Mouse (Mus musculus) Patski (cell line): ENCODE measurements around the gene Prop1. TPM values are rescaled to one million over a fixed set of nuclear protein-coding genes. Genes with fewer than 3 reads are reported as not detected.

Source experiments
- ATAC-seq: fragments of 100-300 bp; one replicate; pipeline ENCODE4 v1.8.0; 2021
- CTCF ChIA-PET: fragments of 350-600 bp; sonication (Branson Sonifier 250); formaldehyde crosslinking; loops from one replicate; lab custom pipeline; 2022; ENCODE audit warnings: inconsistent platforms; lab: Charles Lee
- POLR2A ChIA-PET: fragments of 350-600 bp; sonication (Branson Sonifier 250); formaldehyde crosslinking; loops from one replicate; lab custom pipeline; 2022; ENCODE audit warnings: antibody characterized with exemption, inconsistent platforms; lab: Charles Lee
- DNase-seq: peaks from one replicate; pipeline ENCODE4 v3.0.0-alpha.2; 2011; ENCODE audit warnings: low read depth, low spot score
- H3K27me3 ChIP-seq: fragments of 371-371 bp; one replicate; pipeline ENCODE4 v1.5.1; 2021
- CTCF ChIP-seq: fragments of 100-300 bp; IDR thresholded peaks from one replicate; pipeline ENCODE4 v1.5.1; 2021
- in situ Hi-C: fragments of 300-500 bp; cut with MboI; formaldehyde crosslinking; loops from 3 replicates; pipeline ENCODE4 v1.11.1; 2018; ENCODE audit warnings: low pct_unique_long_range_greater_than_20kb, mixed read lengths
- polyA plus RNA-seq: library from polyadenylated mRNA; unstranded; gene quantifications from one replicate; pipeline ENCODE4 v1.2.3, GENCODE M21; 2021

Prop1 gene
- polyA plus RNA-seq, 1 experiment from 2014 or later, result not detected

- TF ChIP-seq CTCF, result no peak
- in situ Hi-C loops, result loop anchor here (10.0 kb wide), 1 partner anchor 333 kb away; the partner anchor contains the start of genes BC049762 and Clk4
- POLR2A ChIA-PET, result interaction anchor here (0.9 kb wide), 1 partner anchor 8 kb away, joined by 3 read pairs; no protein-coding TSS in a partner anchor
- ATAC-seq (no peak), DNase-seq (no peak)
- H3K27me3 ChIP-seq, result no peaks in the 10 kb centered on the region
- CTCF ChIA-PET, result interaction anchor here (1.6 kb wide), 1 partner anchor 16 kb away, joined by 8 read pairs; the partner anchor contains the start of gene Zfp2
Observed at GRCm38 (mm10) chr11:50932040-50932439, 21.5 kb downstream of the Prop1 start.

GRCm38 (mm10) chr11:50931451-50931866 lies 22.1 kb downstream of the Prop1 start, which contains the start of gene Zfp354b:
TSS of gene Zfp354b (minus strand) at chr11:50931633.
- peak; percentile 85 for ATAC-seq
- ChIA-PET CTCF (interaction anchor here (1.6 kb wide), 1 partner anchor 15 kb away, joined by 8 read pairs; the partner anchor contains the start of gene Zfp2), POLR2A (interaction anchor here (0.9 kb wide), 1 partner anchor 9 kb away, joined by 3 read pairs; no protein-coding TSS in a partner anchor)
- TF ChIP-seq CTCF, result no peak
- in situ Hi-C loops, result loop anchor here (10.0 kb wide), 1 partner anchor 333 kb away; the partner anchor contains the start of genes BC049762 and Clk4
- peak; percentile 49 for DNase-seq
- H3K27me3 ChIP-seq, result no peaks in the 10 kb centered on the region

GRCm38 (mm10) chr11:50931021-50931420 lies 22.5 kb downstream of the Prop1 start:
- no peak for ATAC-seq
- in situ Hi-C loops, result loop anchor here (10.0 kb wide), 1 partner anchor 334 kb away; the partner anchor contains the start of genes BC049762 and Clk4
- H3K27me3 ChIP-seq, result no peaks in the 10 kb centered on the region
- DNase-seq, result no peak
- POLR2A ChIA-PET, result interaction anchor here (0.9 kb wide), 1 partner anchor 9 kb away, joined by 3 read pairs; no protein-coding TSS in a partner anchor
- no peak for TF ChIP-seq CTCF
- CTCF ChIA-PET, result interaction anchor here (1.3 to 1.6 kb wide), 2 partner anchors 9 to 15 kb away, joined by 3 to 8 read pairs; partner anchors contain the start of gene Zfp2

- H3K27me3 ChIP-seq, result no peaks in the 10 kb centered on the region
- in situ Hi-C loops, result loop anchor here (10.0 kb wide), 1 partner anchor 334 kb away; the partner anchor contains the start of genes BC049762 and Clk4
- no peak for ATAC-seq
- ChIA-PET POLR2A (no interaction called here), CTCF (interaction anchor here (1.3 to 1.6 kb wide), 2 partner anchors 10 to 14 kb away, joined by 3 to 8 read pairs; partner anchors contain the start of gene Zfp2)
- no peak for DNase-seq
- no peak for TF ChIP-seq CTCF
Observed at GRCm38 (mm10) chr11:50930469-50931014, 23.0 kb downstream of the Prop1 start.

GRCm38 (mm10) chr11:50915671-50916320 lies 37.8 kb downstream of the Prop1 start, which contains the start of gene Zfp2:
TSS of gene Zfp2 (minus strand) at chr11:50916165.
- in situ Hi-C loops, result no loop called here
- peak; percentile 100 for ATAC-seq
- CTCF ChIA-PET, result interaction anchor here (1.1 to 2.7 kb wide), 6 partner anchors 9 to 36 kb away, joined by 3 to 10 read pairs (median 4); partner anchors contain the start of gene Zfp354b
- DNase-seq, result peak; percentile 60
- TF ChIP-seq CTCF, result peak; percentile 89
- no peaks in the 10 kb centered on the region for H3K27me3 ChIP-seq
- POLR2A ChIA-PET, result interaction anchor here (0.7 kb wide), 1 partner anchor 83 kb away, joined by 5 read pairs; no protein-coding TSS in a partner anchor

GRCm38 (mm10) chr11:50914461-50914860 lies 39.1 kb downstream of the Prop1 start:
- POLR2A ChIA-PET, result no interaction called here
- no peaks in the 10 kb centered on the region for H3K27me3 ChIP-seq
- CTCF ChIA-PET, result no interaction called here
- no peak for TF ChIP-seq CTCF
- ATAC-seq (no peak), DNase-seq (no peak)
- in situ Hi-C loops, result no loop called here

- DNase-seq, result no peak
- ChIA-PET CTCF (interaction anchor here (0.9 kb wide), 1 partner anchor 14 kb away, joined by 3 read pairs; no protein-coding TSS in a partner anchor), POLR2A (no interaction called here)
- no peak for TF ChIP-seq CTCF
- in situ Hi-C loops, result no loop called here
- no peak for ATAC-seq
- H3K27me3 ChIP-seq, result no peaks in the 10 kb centered on the region
Observed at GRCm38 (mm10) chr11:50913301-50913700, 40.3 kb downstream of the Prop1 start.

GRCm38 (mm10) chr11:50908136-50908535 lies 45.4 kb downstream of the Prop1 start:
- ATAC-seq, result no peak
- POLR2A ChIA-PET, result interaction anchor here (0.5 kb wide), 1 partner anchor 595 kb away, joined by 3 read pairs; no protein-coding TSS in a partner anchor
- H3K27me3 ChIP-seq, result no peaks in the 10 kb centered on the region
- in situ Hi-C loops, result no loop called here
- CTCF ChIA-PET, result interaction anchor here (1.8 kb wide), 1 partner anchor 14 kb away, joined by 5 read pairs; no protein-coding TSS in a partner anchor
- TF ChIP-seq CTCF, result no peak
- no peak for DNase-seq

Other genes starting within 250 kb of the Prop1 start
- gene Zfp354c, start 126.0 kb downstream of the Prop1 start, polyA plus RNA-seq, result 21.1 TPM
- gene Zfp879, start 112.2 kb downstream of the Prop1 start, polyA plus RNA-seq, result 4.0 TPM
- not detected for gene Grm6, start 103.1 kb downstream of the Prop1 start, polyA plus RNA-seq
- gene Zfp454, start 66.1 kb downstream of the Prop1 start, polyA plus RNA-seq, result 3.9 TPM
- 10.7 TPM for gene Zfp2, start 37.6 kb downstream of the Prop1 start, polyA plus RNA-seq
- gene Zfp354b, start 22.1 kb downstream of the Prop1 start, polyA plus RNA-seq, result 2.0 TPM
- gene 4933414I15Rik, start 10.0 kb downstream of the Prop1 start, polyA plus RNA-seq, result not detected
- gene Olfr1378, start 12.8 kb upstream of the Prop1 start, polyA plus RNA-seq, result not detected
- not detected for gene Olfr1377, start 28.2 kb upstream of the Prop1 start, polyA plus RNA-seq
- not detected for gene Olfr51, start 49.8 kb upstream of the Prop1 start, polyA plus RNA-seq
- gene Olfr54, start 60.5 kb upstream of the Prop1 start, polyA plus RNA-seq, result not detected
- gene Olfr1375, start 94.3 kb upstream of the Prop1 start, polyA plus RNA-seq, result not detected
- gene Zfp354a, start 105.5 kb upstream of the Prop1 start, polyA plus RNA-seq, result 9.1 TPM